Mouse (Mus musculus): ENCODE data around the gene Fat2.

DNA sequence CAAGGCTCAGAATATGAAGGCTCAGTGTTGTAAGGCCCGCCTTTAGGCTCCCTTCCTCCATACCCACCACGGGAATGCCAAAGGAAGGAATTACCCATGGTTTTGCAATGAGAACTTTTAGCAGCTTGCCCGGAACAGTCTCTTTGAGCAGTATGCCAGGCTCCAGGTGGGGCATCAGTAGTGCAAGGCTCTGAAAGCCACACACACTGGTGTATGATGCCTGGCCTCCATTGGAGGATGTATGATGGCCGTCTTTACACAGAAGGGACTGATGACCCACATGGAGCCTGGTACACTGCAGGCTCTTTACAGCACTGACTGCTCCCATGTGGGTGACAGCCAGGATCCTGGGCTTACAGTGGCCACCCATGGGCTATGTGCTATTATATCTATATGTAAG, 75.3 kb downstream of the Fat2 start:
- TF ChIP-seq CTCF (IDR thresholded peaks at IDR 0.05; ENCODE audit: low read depth, low read length) (no peak), POLR2A (IDR thresholded peaks at IDR 0.05; ENCODE audit: borderline replicate concordance, low read depth, low read length) (no peak)
